Mouse (Mus musculus): ENCODE measurements around the gene Cadps2.

The Cadps2 gene

DNA sequence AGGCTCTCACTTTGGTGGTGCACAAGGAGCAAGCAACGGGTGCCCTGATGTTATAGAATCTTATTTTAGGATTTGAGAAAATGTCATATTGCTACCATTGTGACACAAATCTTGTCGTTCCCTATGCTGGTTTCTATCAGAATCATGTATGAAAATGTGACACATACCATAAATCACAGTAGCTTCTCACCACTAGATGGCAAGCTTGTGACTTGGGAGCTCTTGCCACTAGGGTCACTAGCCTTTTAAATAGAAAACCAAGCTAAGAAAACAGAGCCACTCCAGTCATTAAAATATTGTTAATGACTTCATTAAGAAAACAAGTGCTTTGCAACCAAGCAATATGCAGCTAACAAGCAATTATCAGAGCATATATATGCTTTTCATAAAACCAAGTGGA lies 81.0 kb downstream of the Cadps2 start:
- DNase-seq, result peak; percentile 28

DNA sequence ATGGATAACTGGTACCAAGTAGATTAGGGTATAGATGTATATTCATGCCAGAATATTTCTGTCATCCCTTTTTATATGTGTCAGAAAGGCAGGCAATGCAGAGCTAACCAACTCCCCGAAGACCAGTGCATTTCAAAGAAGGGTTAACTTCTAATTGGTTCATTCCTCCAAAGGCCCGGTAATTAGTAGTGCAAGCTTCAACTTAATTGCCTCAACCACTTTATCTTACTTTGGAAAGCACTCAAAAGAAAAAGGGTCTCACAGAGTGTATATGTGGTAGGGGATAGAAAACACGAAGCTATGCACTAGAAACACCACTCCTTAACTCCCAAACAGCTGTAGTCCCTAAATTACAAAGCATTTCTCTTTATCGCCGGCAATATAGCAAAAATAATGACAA lies 90.4 kb downstream of the Cadps2 start:
- no peak for DNase-seq

DNA sequence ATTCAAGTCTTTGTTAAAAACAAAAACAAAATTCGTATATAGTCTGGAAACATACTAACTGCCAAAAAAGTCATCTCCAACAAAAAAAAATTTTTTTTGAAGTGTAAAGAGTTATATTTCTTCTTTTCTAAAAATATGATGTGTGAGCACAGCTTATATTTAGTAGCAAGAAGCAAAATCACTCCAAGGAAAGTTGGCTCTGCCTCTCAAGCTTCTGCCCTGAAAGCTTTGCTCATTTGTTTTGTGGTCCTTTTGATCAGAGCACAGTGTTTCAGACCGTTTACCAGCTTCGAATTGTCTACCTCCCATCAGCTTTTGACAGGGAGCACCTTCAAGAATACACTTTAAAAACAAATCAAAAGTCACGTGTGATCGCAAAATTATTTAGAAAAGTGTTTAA lies 99.2 kb downstream of the Cadps2 start:
- DNase-seq, result no peak

DNA sequence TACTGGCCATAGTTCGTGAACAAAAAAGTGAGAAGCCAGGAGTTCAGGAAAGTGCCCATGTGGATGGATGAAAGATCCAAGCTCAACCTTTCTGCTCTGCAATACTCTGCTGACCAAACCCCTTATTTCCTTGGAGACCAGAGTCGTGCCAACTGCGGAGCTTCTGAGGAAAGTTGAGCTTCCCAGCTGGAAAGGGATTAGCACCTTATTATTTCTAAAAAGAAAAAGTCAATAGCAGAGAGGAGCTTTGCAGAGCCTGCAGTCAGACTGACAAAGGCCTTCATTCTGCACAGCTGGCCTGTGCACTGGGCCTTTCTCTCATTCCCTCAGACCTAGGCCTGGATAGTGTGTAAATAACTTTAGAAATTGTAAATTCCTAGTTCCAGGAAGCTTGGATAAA lies 106.5 kb downstream of the Cadps2 start:
- DNase-seq, result no peak

DNA sequence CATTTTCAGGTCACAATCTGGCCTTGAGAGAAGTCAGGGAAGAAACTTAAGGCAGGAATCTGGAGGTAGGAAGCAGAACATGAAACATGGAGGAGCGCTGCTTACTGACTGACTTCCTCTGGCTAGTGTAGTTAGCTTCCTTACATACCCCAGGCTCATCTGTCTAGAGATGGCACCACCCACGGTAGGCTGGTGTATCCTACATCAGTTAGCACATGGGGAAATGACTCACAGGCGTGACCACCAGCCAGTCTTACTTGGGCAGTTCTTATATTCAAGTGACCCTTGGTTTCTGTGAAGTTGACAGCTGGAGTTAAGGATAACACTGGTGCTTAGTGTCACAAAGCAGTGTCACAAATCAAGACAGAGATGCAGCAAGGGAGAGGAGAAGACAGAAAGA lies 110.6 kb downstream of the Cadps2 start:
- no peak for DNase-seq

DNA sequence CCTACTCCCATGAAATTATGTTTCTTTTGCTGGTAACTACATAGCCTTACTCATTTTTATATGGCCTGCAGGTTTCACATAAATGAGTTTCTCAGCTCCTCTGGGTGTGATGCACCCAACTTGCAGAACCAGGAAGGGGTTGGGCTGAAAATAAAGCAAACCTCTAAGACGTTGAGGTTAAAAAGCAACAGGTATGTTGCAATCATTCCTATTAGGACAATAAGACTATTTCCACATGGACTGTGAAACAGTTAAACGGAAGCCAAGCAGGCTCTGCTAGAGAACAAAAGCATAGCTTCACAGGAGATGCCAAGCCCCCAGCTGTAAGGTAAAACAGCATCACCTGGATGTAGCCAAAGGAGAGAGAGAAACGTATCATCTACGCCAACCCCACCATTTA lies 115.5 kb downstream of the Cadps2 start:
- DNase-seq, result no peak

GRCm38 (mm10) chr6:23720401-23720800 lies 118.8 kb downstream of the Cadps2 start:
- DNase-seq, result no peak

GRCm38 (mm10) chr6:23707506-23707905 lies 131.7 kb downstream of the Cadps2 start:
- DNase-seq, result no peak

DNA sequence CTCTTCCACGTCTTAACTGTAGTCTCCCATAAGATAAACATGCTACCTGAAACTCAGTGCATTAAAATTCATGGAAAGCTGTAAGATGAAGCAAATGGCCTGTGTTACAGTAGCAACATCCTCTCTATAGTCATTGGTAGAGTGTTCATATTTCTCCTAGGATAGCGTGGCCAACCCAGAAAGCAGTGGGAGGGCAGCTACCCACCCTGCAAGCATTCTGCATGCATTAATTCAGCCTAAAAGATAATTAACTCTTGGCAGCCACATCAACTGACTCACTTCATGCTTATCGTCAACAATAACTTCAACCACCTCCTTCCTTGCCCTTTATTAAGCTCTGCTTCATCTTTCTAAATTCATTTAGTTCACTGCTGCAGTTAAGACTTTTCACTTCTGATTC lies 138.3 kb downstream of the Cadps2 start:
- no peak for DNase-seq

DNA sequence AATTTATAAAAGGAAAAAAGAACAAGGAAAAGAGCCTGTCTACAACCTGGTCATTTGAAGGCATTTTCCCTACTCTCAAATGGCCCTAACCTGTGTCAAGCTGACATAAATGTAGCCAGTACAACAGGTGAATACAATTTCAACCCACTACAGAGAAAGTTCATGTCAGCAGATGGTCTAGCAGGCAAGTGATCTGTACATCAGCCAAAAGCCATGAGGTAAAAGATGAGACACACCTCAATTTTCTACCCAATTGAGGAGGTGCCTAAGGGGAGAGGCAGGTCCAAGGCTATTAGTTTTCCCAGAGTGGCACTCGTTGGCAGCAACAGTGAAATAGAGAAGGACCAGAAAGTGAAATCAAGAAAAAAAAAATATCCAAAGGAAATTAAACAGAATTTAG lies 161.0 kb downstream of the Cadps2 start:
- DNase-seq, result no peak

DNA sequence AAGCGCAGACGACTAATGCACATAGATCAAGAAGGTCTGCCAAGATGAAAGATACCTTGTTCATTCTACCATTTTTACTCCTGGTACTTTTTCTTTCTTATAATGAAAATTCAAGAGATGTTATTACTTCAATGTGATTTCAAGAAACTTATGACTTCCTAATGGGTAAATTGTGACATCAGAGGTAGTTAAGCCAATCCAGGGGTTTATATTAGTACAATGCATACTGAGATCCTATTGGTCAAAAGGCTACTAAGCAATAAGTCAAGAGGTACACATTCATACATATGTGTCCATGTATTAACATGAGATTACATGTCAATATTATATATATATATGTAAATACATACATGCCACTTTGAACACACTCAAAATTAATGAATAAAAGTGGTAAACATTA lies 184.2 kb downstream of the Cadps2 start, which contains the start of gene Rnf148:
Gene Rnf148, minus strand, starts transcription at position 101 of the 400 bp plus-strand sequence.
- DNase-seq, result no peak

GRCm38 (mm10) chr6:23650205-23650604 lies 189.0 kb downstream of the Cadps2 start, which contains the start of gene Rnf133:
Gene Rnf133 (minus strand): TSS chr6:23650305.
- no peak for DNase-seq

DNA sequence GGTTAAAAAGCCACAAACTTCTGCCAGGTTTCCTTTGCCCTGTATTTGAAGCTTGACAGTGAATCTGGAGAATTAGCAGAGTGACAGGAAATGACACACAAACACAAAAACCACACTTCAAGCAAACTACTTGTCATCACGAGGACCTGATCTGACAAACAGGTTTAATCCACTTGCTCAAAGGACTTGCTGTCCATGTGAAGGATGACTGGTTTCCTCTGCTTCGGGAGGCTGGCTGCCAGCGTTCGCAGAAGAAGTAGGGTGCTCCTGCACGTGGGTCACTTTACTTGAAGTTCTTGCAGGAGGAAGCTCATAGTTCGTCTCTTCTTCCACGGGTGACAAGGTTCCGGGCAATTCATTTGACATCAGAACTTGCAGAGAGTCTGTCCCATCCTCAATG lies 190.5 kb downstream of the Cadps2 start:
- DNase-seq, result peak; percentile 8

DNA sequence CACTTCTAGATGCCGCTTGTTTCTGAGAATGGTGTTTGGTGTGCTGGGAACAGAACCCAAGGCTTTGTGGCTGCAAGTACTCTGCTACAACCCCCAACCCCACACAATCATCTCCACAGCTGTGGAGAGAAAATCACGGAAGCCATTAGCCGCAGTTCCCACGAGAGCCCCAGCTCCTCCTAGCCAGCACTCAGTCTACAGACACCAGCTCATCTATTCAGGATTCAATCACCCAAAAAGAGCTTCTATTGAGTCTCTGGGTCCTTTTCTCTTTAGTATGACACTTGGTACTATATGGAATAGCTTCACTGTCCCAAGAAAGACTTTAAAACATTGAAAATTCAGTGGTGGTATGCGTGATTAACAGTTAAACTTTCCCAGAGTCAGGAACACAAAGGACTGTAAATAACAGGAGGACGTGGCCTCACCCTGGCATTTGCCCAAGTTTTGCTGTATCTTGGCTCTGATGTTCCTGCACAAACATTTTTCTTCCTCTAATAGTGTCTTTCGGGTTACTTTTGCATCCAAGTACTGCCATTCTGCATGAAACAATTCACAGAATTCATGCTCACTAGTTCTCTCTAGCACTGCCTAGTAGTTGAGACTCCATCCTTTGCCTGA lies 191.5 kb downstream of the Cadps2 start:
- DNase-seq, result peak; percentile 75

GRCm38 (mm10) chr6:23637081-23637480 lies 202.1 kb downstream of the Cadps2 start:
- no peak for DNase-seq

- no peak for DNase-seq
Observed at GRCm38 (mm10) chr6:23635208-23635607, 204.0 kb downstream of the Cadps2 start.

DNA sequence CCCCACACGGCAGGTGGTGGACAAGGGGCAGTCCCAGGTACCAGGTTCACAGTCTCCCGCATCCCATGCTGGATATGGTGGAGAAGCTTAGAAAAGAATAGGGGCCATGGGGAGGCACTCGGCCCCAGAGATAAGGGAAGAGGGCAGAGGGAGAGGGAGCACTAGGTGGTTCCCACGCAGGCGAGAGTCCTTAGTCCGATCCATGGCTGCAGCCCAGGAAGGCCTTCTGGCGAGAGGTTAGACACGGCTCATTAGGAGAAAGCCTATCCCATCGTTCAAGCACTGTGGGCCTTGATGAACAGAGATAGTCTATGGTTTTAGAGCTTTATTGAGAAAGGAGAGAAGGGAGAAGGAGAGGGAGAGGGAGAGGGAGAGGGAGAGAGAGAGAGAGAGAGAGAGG lies 205.2 kb downstream of the Cadps2 start:
- DNase-seq, result no peak

DNA sequence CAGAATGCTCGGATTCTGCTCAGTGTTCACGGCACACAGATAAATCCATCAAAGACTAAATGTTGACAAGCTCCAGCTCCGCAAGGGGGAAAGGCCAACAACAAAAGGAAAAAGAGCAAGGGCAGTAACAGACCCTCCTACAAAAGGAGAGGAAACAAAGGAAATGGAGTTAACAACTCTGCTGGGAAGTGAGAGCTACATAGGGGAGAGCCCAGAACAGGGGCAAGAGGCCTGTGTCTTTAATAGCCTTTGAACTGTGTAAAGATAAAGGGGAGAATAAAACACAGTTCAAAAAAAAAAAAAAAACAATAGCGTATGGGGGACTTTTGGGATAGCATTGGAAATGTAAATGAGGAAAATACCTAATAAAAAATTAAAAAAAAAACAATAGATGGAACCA lies 208.8 kb downstream of the Cadps2 start:
- DNase-seq, result no peak

DNA sequence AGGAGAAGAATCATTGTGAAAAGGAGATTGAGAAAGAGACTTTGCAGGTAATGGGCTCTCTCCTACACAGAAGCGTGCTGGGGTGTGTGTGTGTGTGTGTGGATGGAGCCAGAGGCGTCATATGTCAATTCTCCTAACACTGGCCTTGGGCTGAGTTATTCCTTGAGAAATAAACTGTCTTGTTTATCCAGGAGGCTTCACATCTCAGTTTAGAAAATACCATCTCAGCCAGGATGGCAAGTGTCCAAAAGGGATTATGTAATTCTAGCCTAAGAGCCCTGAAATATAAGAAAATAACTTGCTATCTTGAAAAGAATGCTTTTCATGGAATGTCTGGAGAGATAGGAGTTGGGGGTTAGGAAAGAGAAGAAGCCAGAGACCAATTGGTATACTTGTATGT lies 264.1 kb downstream of the Cadps2 start:
- DNase-seq, result peak; percentile 2

DNA sequence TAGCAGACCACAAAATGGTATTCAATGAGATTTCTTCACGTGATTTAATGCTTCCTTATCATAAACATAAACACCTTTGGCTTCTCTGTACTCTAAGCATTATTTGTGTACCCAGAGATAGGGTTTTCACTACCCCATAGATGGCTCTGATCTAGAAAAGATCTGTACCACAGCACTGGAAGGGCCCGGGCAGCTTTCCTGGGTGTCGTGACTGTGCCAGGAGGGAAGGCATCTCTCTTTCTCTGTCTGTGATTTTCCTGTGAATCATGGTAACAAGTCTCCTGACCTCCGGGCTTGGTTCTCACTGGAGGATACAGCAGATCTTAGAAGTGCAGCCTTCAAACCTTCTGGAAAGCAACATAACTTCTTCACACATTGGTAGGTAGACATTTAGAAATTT lies 265.5 kb downstream of the Cadps2 start:
- DNase-seq, result no peak

DNA sequence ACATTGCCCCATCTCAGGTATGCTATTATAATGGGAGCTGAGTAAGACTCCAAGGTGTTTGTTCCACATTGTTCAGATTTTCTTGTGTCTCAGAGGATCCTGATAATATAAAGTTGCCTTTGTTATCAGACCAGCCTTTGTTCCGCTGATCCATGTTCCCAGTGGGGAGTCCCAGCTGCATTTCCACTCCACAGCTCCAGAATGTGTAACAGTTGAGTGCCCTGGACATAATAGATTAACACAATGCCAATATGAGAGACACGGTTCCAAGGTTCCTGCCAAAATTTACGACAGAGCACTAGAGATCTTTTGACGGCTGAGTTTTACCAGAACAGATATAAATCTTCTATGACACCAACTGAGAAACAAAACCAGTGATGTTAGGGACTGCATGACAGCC lies 266.8 kb downstream of the Cadps2 start:
- DNase-seq, result no peak

- no peak for DNase-seq
Observed at GRCm38 (mm10) chr6:23569686-23570085, 269.5 kb downstream of the Cadps2 start.

DNA sequence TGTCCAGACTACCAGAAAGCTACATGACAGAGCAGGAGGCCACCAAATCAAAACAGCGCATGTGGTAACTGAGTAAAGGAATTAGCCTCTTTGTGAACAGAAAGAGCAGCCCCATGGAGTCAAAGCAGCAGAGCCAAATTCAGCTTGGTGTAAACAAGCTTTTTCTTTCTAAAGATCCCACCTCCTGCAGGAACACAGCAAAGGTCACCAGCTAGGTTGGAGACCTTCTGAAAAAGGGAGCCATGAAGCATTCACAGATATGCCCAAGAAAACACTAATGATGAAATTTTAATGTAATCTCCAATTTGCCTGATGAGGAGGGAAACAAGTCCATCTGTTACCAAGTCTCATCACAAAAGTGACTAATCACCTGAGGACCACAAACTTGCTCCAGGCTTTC lies 270.5 kb downstream of the Cadps2 start:
- DNase-seq, result no peak

DNA sequence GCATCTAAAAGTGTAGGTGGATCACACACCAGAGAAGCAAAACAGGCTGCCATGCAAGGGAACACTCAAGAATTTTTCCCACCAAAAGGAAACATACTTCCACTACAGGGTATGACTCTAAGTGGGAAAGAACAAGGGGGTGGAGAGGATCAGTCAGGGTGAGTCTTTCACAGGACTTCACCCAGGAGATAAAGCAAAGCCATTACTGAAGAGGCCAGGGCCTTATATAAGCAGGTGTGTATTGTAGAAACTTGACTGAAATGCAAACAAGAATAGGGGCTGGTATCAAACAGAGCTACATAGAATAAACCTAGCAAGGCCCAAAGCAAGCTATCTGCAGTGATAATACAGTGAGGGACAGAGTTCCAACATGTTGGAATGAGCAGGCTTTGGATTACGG lies 271.6 kb downstream of the Cadps2 start:
- no peak for DNase-seq

DNA sequence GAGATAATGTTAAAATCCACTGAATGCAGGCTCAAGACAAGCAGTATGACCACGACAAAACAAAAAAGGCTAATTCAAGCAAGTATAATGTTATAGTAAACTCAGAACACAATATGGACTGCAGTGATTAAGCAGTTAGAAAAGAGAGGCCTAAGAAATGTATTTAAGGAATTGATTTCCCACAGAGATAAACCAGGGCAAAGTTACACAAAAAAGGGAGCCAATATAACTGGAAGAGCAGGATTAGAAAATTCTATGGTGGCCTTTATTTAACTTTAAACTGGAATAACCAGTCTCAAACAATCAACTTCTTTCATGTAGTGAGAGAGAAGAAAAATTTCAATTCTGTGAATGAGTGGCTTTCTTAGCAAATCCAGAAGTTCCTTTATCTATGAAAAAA lies 289.3 kb downstream of the Cadps2 start:
- no peak for DNase-seq

DNA sequence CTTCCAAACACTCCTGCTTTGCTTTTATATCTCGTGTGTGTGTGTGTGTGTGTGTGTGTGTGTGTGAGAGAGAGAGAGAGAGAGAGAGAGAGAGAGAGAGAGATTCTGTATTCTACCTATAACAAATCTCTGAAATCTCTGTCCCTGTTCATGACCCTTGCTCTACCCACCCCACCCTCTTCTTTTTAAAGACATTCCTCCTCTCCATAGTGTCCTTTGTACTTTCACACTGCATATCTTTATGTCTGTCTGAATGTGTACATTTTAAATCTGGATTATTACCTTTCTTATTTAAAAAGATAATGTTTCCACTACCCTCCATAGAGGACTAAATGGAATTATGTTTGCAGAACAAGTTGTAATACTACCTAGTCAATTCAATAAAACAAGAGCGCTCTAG lies 315.5 kb downstream of the Cadps2 start:
- DNase-seq, result no peak
